Mouse (Mus musculus): ENCODE measurements at regions not wholly inside any gene's neighbourhood (a gene's known extent, or its start where the extent isn't known, plus 50 kb on each side); places are given as distances from the start of the nearest gene placed in this dataset.

DNA sequence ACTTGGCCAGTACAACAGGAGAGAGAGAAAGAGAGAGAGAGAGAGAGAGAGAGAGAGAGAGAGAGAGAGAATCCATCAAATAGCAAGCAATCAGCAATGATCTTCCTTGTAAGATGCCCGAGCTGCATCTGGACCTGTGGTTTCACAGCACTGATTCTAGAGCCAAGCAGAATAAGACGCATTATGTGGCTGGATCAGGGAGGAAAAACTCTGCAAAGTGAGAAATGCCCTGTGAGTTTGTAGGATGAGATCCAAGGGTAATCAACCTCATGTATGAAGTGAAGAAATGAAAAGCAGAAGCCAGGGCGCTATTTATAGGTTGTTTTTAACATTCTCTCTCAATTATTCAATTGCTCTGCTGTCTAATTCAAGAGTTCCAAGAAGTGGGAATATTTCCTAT, 339.3 kb upstream of the Maf start:
- no peak overlapping the region for H3K9ac ChIP-seq
- no peak overlapping the region for H3K4me3 ChIP-seq
- H3K27ac ChIP-seq: no peak overlapping the region
- peaks cover 4% of the 10 kb centered on the region for H3K27me3 ChIP-seq (replicated peaks)
- H3K36me3 ChIP-seq (replicated peaks): no peaks in the 10 kb centered on the region
- H3K9me3 ChIP-seq: no peaks in the 10 kb centered on the region
- H3K4me2 ChIP-seq: no peak overlapping the region
- 80% methylated on average over 3 of the region's 3 CpGs for WGBS
- H3K4me1 ChIP-seq: no peaks in the 10 kb centered on the region
- no peak for ATAC-seq (replicated peaks)

DNA sequence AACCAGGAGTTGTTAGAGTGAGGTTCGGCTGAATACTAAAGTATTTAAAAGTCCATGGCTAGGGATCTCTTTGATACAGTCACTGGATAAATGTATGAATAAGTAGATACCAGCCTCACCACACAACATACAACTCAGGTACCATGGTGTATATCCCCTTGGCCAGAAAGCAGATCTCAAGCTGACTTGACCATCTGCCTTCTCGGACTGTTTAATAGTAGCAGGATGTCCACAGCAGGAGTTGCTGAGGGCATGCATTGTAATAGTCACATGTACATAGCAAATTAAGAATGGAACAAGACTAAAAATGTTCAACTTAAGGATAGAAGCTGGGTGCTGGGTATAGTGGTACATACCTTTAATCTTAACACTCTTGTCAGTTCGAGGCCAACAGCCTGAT, 337.9 kb upstream of the Maf start:
- H3K36me3 ChIP-seq (replicated peaks): no peaks in the 10 kb centered on the region
- no peak overlapping the region for H3K9ac ChIP-seq
- no peak overlapping the region for H3K27ac ChIP-seq
- no peak for ATAC-seq (replicated peaks)
- 87% methylated on average over 3 of the region's 3 CpGs for WGBS
- no peaks in the 10 kb centered on the region for H3K27me3 ChIP-seq (replicated peaks)
- no peaks in the 10 kb centered on the region for H3K9me3 ChIP-seq
- H3K4me1 ChIP-seq: no peaks in the 10 kb centered on the region
- no peak overlapping the region for H3K4me2 ChIP-seq
- no peak overlapping the region for H3K4me3 ChIP-seq

GRCm38 (mm10) chr8:116043381-116043780, 335.8 kb upstream of the Maf start:
- Histone ChIP-seq H3K4me3 (no peak overlapping the region), H3K27me3 (replicated peaks) (no peaks in the 10 kb centered on the region), H3K9me3 (no peaks in the 10 kb centered on the region), H3K4me1 (no peaks in the 10 kb centered on the region), H3K9ac (no peak overlapping the region), H3K36me3 (replicated peaks) (no peaks in the 10 kb centered on the region), H3K27ac (no peak overlapping the region), H3K4me2 (no peak overlapping the region)
- ATAC-seq (replicated peaks): no peak
- WGBS: 87% methylated on average over 4 of the region's 4 CpGs

- ATAC-seq (replicated peaks): no peak
- Histone ChIP-seq H3K36me3 (replicated peaks) (no peaks in the 10 kb centered on the region), H3K27me3 (replicated peaks) (no peaks in the 10 kb centered on the region), H3K4me3 (no peak overlapping the region), H3K4me2 (no peak overlapping the region), H3K9me3 (no peaks in the 10 kb centered on the region), H3K4me1 (no peaks in the 10 kb centered on the region), H3K9ac (no peak overlapping the region), H3K27ac (no peak overlapping the region)
- 92% methylated on average over 10 of the region's 10 CpGs for WGBS
These were observed 323.4 kb upstream of the Maf start for GRCm38 (mm10) chr8:116030966-116031365.

- 77% methylated on average over 2 of the region's 2 CpGs for WGBS
- Histone ChIP-seq H3K4me3 (no peak overlapping the region), H3K4me2 (no peak overlapping the region), H3K9me3 (no peaks in the 10 kb centered on the region), H3K36me3 (replicated peaks) (no peaks in the 10 kb centered on the region), H3K4me1 (peaks cover 2% of the 10 kb centered on the region; the same call in 1 of the 2 replicates), H3K27ac (no peak overlapping the region), H3K27me3 (replicated peaks) (no peaks in the 10 kb centered on the region), H3K9ac (no peak overlapping the region)
- ATAC-seq (replicated peaks): no peak
These were observed 317.7 kb upstream of the Maf start for GRCm38 (mm10) chr8:116025321-116025720.

- Histone ChIP-seq H3K9me3 (no peaks in the 10 kb centered on the region), H3K9ac (no peak overlapping the region), H3K4me1 (peaks cover 2% of the 10 kb centered on the region; the same call in 1 of the 2 replicates), H3K27ac (no peak overlapping the region), H3K4me2 (no peak overlapping the region), H3K36me3 (replicated peaks) (no peaks in the 10 kb centered on the region), H3K27me3 (replicated peaks) (no peaks in the 10 kb centered on the region), H3K4me3 (no peak overlapping the region)
- 88% methylated on average over 4 of the region's 4 CpGs for WGBS
- no peak for ATAC-seq (replicated peaks)
These were observed 317.2 kb upstream of the Maf start for GRCm38 (mm10) chr8:116024811-116025210.

DNA sequence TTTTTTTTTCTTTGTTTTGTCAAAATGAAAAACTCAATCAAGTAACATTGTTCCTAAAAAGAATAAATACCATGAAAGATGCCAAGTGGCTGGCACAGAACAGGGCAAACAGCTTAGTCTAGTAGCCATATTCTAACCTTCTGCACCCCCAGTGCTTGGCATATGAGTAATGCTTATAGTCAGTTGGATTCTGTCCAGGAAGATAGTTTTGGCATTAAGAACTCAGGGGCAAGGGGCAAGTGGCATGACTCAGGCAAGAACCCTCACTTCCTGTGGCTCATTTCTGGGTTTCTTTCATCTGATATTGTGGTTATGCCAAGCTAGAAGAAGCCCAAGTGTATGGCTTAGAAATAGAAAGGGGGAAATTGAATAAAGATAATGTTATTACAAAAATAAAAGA, 314.1 kb upstream of the Maf start:
- no peak overlapping the region for H3K27ac ChIP-seq
- H3K36me3 ChIP-seq (replicated peaks): no peaks in the 10 kb centered on the region
- no peak overlapping the region for H3K4me2 ChIP-seq
- no peaks in the 10 kb centered on the region for H3K27me3 ChIP-seq (replicated peaks)
- no peaks in the 10 kb centered on the region for H3K9me3 ChIP-seq
- no peak overlapping the region for H3K4me3 ChIP-seq
- H3K4me1 ChIP-seq: peaks cover 2% of the 10 kb centered on the region; the same call in 1 of the 2 replicates
- no peak for ATAC-seq (replicated peaks)
- no peak overlapping the region for H3K9ac ChIP-seq

- Histone ChIP-seq H3K9ac (no peak overlapping the region), H3K27ac (no peak overlapping the region), H3K4me1 (no peaks in the 10 kb centered on the region), H3K27me3 (replicated peaks) (no peaks in the 10 kb centered on the region), H3K4me2 (no peak overlapping the region), H3K36me3 (replicated peaks) (no peaks in the 10 kb centered on the region), H3K9me3 (no peaks in the 10 kb centered on the region), H3K4me3 (no peak overlapping the region)
- WGBS: 80% methylated on average over 5 of the region's 5 CpGs
- no peak for ATAC-seq (replicated peaks)
These were observed 287.7 kb upstream of the Maf start for GRCm38 (mm10) chr8:115995320-115995719.

- 79% methylated on average over 6 of the region's 6 CpGs for WGBS
- Histone ChIP-seq H3K36me3 (replicated peaks) (no peaks in the 10 kb centered on the region), H3K4me2 (no peak overlapping the region), H3K9me3 (no peaks in the 10 kb centered on the region), H3K4me3 (no peak overlapping the region), H3K9ac (no peak overlapping the region), H3K4me1 (no peaks in the 10 kb centered on the region), H3K27me3 (replicated peaks) (no peaks in the 10 kb centered on the region), H3K27ac (no peak overlapping the region)
- no peak for ATAC-seq (replicated peaks)
These were observed 284.4 kb upstream of the Maf start for GRCm38 (mm10) chr8:115991989-115992388.

DNA sequence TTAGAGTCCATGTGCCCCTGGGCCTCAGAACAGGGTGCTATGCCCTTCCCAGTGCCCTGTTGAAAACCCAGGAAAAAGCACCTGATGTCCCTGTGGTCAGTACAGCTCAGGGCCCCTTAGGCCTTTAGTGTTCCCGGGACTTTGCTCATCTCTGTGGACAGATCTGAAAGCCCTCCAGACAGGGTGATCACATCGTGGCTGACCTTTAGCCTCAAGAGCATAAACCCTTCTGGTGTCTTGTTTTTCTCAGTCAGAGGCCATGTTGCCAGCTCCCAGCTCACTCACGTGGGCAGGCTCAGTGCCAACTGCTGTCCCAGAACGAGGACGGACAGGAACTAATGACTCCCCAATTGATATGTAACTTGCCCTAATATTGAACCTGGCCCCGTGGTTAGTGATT, 275.8 kb upstream of the Maf start:
- H3K4me2 ChIP-seq: no peak overlapping the region
- H3K27me3 ChIP-seq (replicated peaks): no peaks in the 10 kb centered on the region
- no peaks in the 10 kb centered on the region for H3K4me1 ChIP-seq
- no peaks in the 10 kb centered on the region for H3K36me3 ChIP-seq (replicated peaks)
- no peak for ATAC-seq (replicated peaks)
- 78% methylated on average over 6 of the region's 6 CpGs for WGBS
- H3K9ac ChIP-seq: no peak overlapping the region
- no peak overlapping the region for H3K4me3 ChIP-seq
- H3K27ac ChIP-seq: no peak overlapping the region
- no peaks in the 10 kb centered on the region for H3K9me3 ChIP-seq

GRCm38 (mm10) chr8:115982326-115982725, 274.7 kb upstream of the Maf start:
- H3K27me3 ChIP-seq (replicated peaks): no peaks in the 10 kb centered on the region
- no peak for ATAC-seq (replicated peaks)
- no peak overlapping the region for H3K9ac ChIP-seq
- H3K4me1 ChIP-seq: no peaks in the 10 kb centered on the region
- H3K27ac ChIP-seq: no peak overlapping the region
- WGBS: 79% methylated on average over 3 of the region's 3 CpGs
- H3K9me3 ChIP-seq: no peaks in the 10 kb centered on the region
- H3K36me3 ChIP-seq (replicated peaks): no peaks in the 10 kb centered on the region
- no peak overlapping the region for H3K4me3 ChIP-seq
- no peak overlapping the region for H3K4me2 ChIP-seq

DNA sequence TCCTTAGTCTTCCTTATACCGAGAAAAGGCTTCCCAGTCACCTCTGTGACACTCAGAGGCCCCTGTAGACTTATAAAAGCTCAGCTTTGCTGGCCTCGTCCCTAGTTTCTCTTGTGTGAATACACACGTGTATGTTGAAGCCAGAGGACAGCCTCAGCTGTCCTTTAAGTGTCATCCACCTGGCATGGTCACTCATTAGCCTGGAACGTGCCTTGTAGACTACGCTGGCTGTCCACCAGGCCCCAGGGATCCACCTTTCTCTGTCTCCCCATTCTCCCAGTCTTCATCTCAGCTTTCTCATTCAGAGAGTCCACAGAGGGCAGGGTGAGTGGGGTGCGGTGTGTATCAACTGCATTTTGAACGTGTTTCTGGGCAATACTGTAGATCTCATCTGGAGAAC, 273.8 kb upstream of the Maf start:
- no peak for ATAC-seq (replicated peaks)
- Histone ChIP-seq H3K27me3 (replicated peaks) (no peaks in the 10 kb centered on the region), H3K27ac (no peak overlapping the region), H3K4me3 (no peak overlapping the region), H3K36me3 (replicated peaks) (no peaks in the 10 kb centered on the region), H3K9ac (no peak overlapping the region), H3K4me1 (no peaks in the 10 kb centered on the region), H3K9me3 (no peaks in the 10 kb centered on the region), H3K4me2 (no peak overlapping the region)
- WGBS: 84% methylated on average over 7 of the region's 7 CpGs

DNA sequence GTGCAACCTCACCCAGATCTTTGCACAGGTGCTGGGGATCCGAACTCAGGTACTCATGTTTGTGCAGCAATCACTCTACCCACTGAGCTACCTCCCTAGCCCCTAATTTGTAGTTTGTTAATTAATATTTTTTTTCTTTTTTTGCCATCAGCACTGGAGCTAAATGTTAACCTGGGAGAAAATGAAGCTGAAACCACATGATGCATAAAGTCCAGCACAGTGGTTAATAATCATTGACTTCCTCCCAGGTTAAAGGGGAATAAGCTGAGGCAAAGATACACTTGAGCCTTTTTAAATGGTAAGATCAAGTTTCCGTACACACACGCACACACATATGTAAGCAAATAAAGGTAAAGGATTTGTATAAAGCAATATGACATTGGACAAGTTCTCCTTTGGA, 273.0 kb upstream of the Maf start:
- H3K27me3 ChIP-seq (replicated peaks): no peaks in the 10 kb centered on the region
- no peak overlapping the region for H3K27ac ChIP-seq
- H3K4me2 ChIP-seq: no peak overlapping the region
- ATAC-seq (replicated peaks): no peak
- no peaks in the 10 kb centered on the region for H3K36me3 ChIP-seq (replicated peaks)
- no peak overlapping the region for H3K9ac ChIP-seq
- H3K4me1 ChIP-seq: no peaks in the 10 kb centered on the region
- no peak overlapping the region for H3K4me3 ChIP-seq
- no peaks in the 10 kb centered on the region for H3K9me3 ChIP-seq
- 90% methylated on average over 3 of the region's 3 CpGs for WGBS

GRCm38 (mm10) chr8:115977152-115977551, 269.6 kb upstream of the Maf start:
- no peak overlapping the region for H3K9ac ChIP-seq
- no peaks in the 10 kb centered on the region for H3K27me3 ChIP-seq (replicated peaks)
- 67% methylated on average over 4 of the region's 4 CpGs for WGBS
- no peak overlapping the region for H3K27ac ChIP-seq
- H3K4me1 ChIP-seq: no peaks in the 10 kb centered on the region
- H3K9me3 ChIP-seq: no peaks in the 10 kb centered on the region
- no peak for ATAC-seq (replicated peaks)
- no peak overlapping the region for H3K4me3 ChIP-seq
- H3K4me2 ChIP-seq: no peak overlapping the region
- no peaks in the 10 kb centered on the region for H3K36me3 ChIP-seq (replicated peaks)
